Mouse (Mus musculus) left cerebral cortex, adult 2 months (tissue): ENCODE data around the gene Nalcn. TPM values are rescaled to one million over a fixed set of nuclear protein-coding genes. Genes with fewer than 3 reads are reported as not detected.

Source experiments
- DNase-seq, 2 experiments: peaks; one replicate each; pipeline ENCODE4 v3.0.0; 2021 to 2022; ENCODE audit warnings: low spot score in 2 of 2, mixed read lengths in 1 of 2; ENCODE audit errors: extremely low spot score in 1 of 2
- H3K27ac ChIP-seq: fragments of 200-600 bp; 2 replicates; pipeline ENCODE4 v1.8.1; 2022
- H3K4me3 ChIP-seq: fragments of 200-600 bp; 2 replicates; pipeline ENCODE4 v1.8.1; 2022
- CTCF ChIP-seq: fragments of 200-600 bp; IDR thresholded peaks from 2 replicates; pipeline ENCODE4 v1.8.1; 2022; ENCODE audit warnings: antibody characterized with exemption, mild to moderate bottlenecking, moderate library complexity
- intact Hi-C: fragments of 180-260 bp; cut with DNase I; formaldehyde crosslinking; loops from one replicate; pipeline ENCODE4 v1.15.1; 2025
- total RNA-seq, 2 experiments: library from RNA; stranded (reverse); gene quantifications; 2 replicates each; pipeline ENCODE4 v1.2.3; 2021

Gene Nalcn
- total RNA-seq, 2 experiments from 2014 or later: 66.0 to 66.3 TPM

DNA sequence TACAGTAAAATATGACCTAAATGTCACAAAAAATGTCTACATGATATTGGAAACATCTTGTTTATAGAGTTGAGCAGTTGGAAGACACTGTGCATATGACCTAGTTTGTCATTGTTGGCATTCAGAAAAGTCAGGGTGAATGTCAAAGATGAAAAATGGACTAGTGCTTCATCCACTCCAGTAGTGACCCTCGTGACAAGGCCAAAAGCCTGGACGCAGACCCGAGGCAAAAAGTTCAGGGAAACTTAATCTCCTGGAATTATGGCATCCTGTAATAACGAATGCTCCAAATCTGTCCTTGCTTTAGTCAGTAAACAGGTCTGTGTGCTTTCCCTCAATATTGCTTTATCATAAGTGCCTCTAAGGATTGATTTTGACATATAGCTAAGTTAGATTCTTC lies 51.6 kb downstream of the Nalcn start:
- TF ChIP-seq CTCF: no peak
- no peak overlapping the region; the same call in 1 of the 2 replicates for H3K27ac ChIP-seq
- no peak for DNase-seq
- intact Hi-C loops: no loop called here
- no peak overlapping the region for H3K4me3 ChIP-seq

DNA sequence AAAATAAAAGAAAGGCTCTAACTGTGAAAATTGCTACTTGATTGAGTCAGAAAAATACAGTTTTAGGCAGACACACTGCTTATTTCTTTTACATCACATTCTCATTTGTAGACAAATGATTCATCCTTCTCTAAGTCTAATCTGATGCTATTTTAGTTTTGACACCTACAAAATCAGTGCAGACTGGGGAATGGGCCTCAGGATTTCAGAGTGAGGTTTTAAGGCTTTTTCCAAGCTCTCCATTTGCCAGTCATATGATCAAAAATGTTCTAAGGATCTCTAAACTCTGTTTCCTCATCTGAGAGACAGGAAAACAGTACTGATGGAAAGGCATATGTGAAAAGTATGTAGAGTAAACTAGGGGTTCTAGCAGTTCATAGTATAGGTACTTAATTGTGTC lies 52.0 kb downstream of the Nalcn start:
- no peak for TF ChIP-seq CTCF
- DNase-seq: no peak

DNA sequence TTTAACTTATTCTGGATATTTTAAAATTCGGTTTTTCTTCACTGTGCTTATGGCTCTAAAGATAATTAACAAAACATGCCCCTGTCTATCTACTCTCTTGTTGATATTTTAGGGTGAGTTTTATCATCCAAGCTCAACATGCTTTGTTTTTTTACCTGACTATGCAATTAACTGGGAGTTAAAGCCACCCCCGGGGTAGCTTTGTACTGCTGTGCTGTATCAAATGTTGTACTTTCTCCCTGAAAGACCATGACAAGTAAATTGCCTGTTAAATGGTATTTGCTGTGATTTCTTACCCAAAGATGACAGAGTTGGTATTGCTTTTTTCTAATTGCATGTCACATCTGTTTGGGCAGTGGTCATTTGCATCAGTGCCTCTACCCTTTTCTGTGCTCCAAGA lies 60.3 kb downstream of the Nalcn start:
- no peak for DNase-seq
- TF ChIP-seq CTCF: no peak
- Histone ChIP-seq H3K4me3 (no peak overlapping the region), H3K27ac (no peak overlapping the region)
- intact Hi-C loops: no loop called here

More for the DNA sequence above, 52.0 kb downstream of the Nalcn start:
- Histone ChIP-seq H3K27ac (no peak overlapping the region; the same call in 1 of the 2 replicates), H3K4me3 (no peak overlapping the region)
- intact Hi-C loops: no loop called here

DNA sequence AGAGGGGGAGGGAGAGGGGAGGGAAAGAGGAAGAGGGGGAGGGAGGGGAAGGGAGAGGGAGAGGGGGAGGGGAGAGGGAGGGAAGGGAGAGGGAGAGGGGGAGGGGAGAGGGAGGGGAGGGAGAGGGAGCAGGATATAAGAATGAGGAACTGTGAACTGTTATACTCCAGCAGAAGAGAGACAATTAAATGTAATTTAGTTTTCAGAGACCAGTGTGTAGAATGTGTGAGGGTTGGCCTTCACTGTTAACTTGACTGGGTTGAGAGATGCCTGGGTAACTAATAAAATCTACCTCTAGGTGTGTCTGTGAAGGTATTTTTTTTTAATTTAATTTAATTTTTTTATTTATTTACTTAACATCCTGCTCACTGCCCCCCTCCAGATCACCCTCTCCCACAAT lies 71.4 kb downstream of the Nalcn start:
- Histone ChIP-seq H3K27ac (no peak overlapping the region), H3K4me3 (no peak overlapping the region)
- DNase-seq: no peak
- intact Hi-C loops: no loop called here
- TF ChIP-seq CTCF: no peak

DNA sequence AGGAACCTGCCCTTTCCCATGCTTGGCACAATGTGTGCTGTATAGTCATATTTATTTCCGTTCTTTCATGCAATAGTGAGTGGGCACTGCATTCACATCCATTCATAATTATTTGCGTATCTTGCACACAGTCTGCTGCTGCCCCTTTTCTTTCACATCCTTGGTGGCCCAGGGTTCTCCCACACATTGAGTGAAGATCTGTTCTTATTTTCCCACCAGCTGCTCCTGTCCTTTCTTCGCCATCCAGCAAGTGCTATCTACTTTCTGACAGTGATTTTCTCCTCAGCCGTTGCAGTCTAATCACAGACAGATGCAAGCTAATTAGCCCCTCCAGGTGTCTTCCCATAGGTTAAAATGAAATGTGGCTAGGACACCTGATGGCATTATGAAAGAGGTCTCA lies 72.0 kb downstream of the Nalcn start:
- no peak overlapping the region for H3K27ac ChIP-seq
- no peak for DNase-seq
- intact Hi-C loops: no loop called here
- H3K4me3 ChIP-seq: no peak overlapping the region
- no peak for TF ChIP-seq CTCF

DNA sequence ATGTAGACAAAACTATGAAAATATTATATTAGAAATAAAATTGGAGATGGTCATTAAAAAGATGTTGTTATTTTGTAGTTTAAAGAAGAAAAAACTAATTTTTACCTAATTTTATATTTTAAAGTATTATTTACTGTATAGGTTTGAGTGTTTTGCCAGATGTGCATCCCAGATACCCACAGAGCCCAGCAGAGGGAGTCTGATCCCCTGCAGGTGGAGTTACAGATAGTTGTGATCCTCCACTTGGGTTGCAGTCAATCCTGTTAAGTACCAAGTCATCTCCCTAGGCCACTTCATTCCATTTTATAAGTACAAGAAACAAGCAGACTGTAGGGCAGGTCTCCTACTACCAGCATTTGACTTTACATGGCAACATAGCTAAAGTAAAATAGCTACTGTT lies 84.6 kb downstream of the Nalcn start:
- DNase-seq: no peak
- Histone ChIP-seq H3K27ac (no peak overlapping the region), H3K4me3 (no peak overlapping the region)
- peak; percentile 40 for TF ChIP-seq CTCF
- intact Hi-C loops: no loop called here

DNA sequence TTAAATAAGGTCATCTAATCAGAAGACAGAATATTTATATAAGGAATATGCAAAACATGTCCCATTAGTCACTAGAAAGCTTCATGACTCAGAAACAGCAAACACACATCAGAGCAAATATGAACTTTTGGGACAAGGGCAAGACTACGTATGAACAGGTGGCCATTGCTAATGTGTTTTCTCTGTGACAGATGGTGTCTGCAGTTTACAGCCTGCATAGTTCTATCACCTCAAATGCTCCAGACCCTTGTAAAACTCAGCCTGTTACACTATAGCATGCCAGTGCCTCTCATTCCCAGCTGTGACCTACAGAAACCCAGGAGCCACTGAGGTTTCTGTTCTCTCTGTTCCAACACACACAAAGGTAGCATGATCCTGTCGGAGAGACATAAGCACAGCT lies 91.3 kb downstream of the Nalcn start:
- intact Hi-C loops: no loop called here
- TF ChIP-seq CTCF: no peak

DNA sequence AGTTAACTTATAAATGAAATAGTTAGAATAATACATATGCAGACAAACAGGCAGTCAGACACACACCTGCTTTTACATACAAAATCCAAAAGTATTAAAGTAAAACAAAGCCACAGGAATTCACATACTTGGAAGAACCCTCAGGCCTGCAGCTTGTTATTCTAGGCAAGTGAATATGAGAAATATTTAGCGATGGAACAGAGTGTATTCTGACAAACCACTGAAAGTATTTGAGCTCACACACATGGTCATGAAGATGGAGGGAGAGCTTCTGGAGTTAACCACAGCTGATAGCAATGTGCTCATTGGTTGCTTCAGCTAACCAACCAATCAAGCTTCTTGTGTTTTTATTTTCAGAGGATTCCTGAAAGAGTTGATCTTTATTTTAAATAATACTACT lies 93.9 kb downstream of the Nalcn start:
- no peak for TF ChIP-seq CTCF
- no peak overlapping the region for H3K27ac ChIP-seq
- no peak for DNase-seq
- intact Hi-C loops: no loop called here
- H3K4me3 ChIP-seq: no peak overlapping the region

More for the DNA sequence above, 91.3 kb downstream of the Nalcn start:
- no peak for DNase-seq
- Histone ChIP-seq H3K4me3 (no peak overlapping the region), H3K27ac (no peak overlapping the region)

DNA sequence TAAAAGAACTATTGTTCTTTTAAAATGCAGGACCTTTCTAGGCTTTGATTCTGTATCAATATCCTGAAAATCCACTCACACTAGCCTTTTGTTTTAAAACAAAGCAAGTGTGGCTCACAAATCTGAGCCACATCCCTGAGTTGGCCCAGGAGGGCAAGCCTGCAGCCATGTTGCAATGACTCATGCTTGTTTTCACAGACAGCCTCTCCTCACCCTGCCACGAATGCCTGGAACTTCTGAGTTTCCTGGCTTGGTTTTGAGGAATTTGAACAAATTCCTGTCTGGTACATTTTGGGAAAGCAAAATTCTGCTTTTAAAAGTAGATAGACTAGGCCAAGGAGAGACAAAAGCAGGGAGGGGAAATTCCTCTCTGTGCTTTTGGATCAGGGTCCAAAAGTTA lies 95.7 kb downstream of the Nalcn start:
- H3K4me3 ChIP-seq: no peak overlapping the region
- DNase-seq: no peak
- intact Hi-C loops: no loop called here
- no peak for TF ChIP-seq CTCF
- no peak overlapping the region for H3K27ac ChIP-seq

DNA sequence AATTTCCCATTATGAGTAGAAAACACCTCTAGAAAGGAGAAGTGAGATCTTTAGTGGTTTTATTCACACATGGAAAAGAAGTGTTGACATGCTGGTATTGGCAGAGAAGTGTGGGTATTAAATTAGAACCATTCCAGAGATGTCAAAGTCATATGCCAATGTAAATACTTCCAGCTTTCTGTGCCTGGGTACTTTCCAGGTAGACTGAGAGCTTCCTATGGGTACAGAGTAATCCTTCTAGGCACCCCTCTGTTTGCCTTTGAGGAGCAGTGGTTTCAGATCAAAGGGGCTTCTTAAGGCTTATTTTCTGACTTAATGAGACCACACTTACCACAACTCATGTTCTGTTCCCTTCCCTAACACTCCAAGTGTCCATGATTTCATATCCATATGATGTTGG lies 97.8 kb downstream of the Nalcn start:
- H3K4me3 ChIP-seq: no peak overlapping the region
- intact Hi-C loops: no loop called here
- DNase-seq: no peak
- H3K27ac ChIP-seq: no peak overlapping the region
- no peak for TF ChIP-seq CTCF

DNA sequence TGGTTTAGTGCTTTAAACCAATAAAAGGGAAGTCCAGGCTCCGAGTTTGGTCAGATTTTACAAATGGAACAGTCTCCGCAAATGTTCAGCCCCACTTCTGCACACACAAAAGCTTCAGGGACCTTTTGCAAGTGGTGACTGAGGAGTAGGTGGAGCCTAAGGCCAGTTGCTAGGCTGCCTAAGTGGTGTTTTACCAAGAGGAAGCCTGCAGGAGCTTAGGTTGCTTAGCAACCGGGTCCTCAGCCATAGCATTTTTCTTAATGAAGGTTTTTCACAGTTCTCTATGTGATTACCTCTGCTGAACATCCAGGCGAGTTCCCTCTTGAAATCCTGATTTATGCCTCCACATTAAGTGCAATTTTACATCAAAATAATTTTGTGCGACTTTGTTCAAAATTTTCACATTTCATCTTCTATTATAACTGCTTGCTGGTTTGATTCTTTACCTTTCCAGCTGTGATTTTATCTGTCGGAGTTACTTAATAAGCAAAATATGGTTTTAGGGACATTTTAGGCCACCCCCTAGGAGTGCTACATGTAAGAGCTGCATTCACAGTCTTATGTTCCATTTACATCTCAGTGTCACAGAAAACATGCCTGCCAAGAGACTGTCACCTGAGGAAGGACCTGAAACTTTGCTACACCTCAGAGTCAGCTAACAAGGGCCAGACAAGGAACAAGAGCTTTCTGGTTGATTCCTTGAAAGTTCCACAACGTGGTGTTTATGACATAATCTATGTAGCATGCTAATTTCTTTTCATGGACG lies 113.4 kb downstream of the Nalcn start:
- no peak for TF ChIP-seq CTCF

DNA sequence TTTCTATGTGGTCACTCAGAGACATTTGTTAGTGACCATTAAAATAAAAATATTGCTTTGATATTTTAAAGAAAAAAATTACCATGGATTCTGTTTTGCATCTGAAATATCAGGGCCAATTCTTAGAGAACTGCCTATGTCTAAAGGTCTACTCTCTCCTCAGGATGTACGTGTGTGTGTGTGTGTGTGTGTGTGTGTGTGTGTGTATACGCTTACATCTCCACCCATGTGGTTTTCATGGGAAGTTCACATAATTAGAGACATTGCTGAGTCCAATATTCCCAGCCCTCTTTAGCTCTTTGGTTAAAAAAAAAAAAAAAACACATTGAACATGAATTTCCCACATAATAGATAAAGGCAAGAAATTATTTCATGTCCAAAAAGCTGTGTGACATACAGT lies 114.0 kb downstream of the Nalcn start:
- DNase-seq: no peak
- intact Hi-C loops: no loop called here
- peak overlapping the region; percentile 3; the same call in 1 of the 2 replicates for H3K27ac ChIP-seq
- no peak for TF ChIP-seq CTCF
- H3K4me3 ChIP-seq: no peak overlapping the region

More for the DNA sequence above, 113.4 kb downstream of the Nalcn start:
- intact Hi-C loops: no loop called here
- no peak overlapping the region for H3K4me3 ChIP-seq
- peak in 1 of 2 experiments; percentile 50 for DNase-seq
- H3K27ac ChIP-seq: peak overlapping the region; percentile 3; the same call in 1 of the 2 replicates

DNA sequence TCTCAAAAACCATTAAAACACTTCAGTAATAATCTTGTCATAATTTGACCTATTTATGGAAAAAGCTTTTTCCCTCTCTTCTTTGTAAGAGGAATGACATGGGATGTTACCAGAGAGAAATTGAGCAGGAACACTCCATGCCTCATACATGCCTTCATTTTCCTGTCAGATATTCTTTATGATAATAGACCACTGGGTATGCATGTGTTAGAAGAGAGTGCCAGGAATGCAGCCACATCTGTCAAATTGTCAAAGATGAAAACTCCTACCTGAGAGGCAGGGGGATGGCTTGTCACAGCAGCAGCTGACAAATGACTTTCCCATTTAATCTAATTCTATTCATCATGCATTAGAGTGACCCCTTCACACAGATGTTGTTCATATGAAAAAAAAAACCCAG lies 131.4 kb downstream of the Nalcn start:
- DNase-seq: no peak

More for the DNA sequence above, 131.4 kb downstream of the Nalcn start:
- intact Hi-C loops: no loop called here
- no peak overlapping the region for H3K4me3 ChIP-seq
- TF ChIP-seq CTCF: no peak
- no peak overlapping the region for H3K27ac ChIP-seq
